Mouse (Mus musculus) embryonic fibroblast, embryonic 13.5 days (primary cell): Measurements from ENCODE around the gene Zfp248. TPM values are rescaled to one million over a fixed set of nuclear protein-coding genes. Genes with fewer than 3 reads are reported as not detected.

Source experiments
- H3K27ac ChIP-seq: 2 replicates; pipeline ENCODE4 v1.5.1; 2012; ENCODE audit warnings: low read length, control low read depth, inconsistent platforms; ENCODE audit not compliant: insufficient read depth
- H3K4me1 ChIP-seq: 2 replicates; pipeline ENCODE4 v1.6.1; 2011; ENCODE audit warnings: low read length; ENCODE audit not compliant: control insufficient read depth, insufficient read depth
- H3K4me3 ChIP-seq: 2 replicates; pipeline ENCODE4 v1.5.1; 2011; ENCODE audit warnings: mild to moderate bottlenecking, control low read depth, low read length; ENCODE audit not compliant: insufficient read depth
- CTCF ChIP-seq: IDR thresholded peaks from 2 replicates; pipeline ENCODE4 v1.5.1; 2011; ENCODE audit warnings: mild to moderate bottlenecking, control low read depth, low read length, moderate library complexity, borderline replicate concordance; ENCODE audit not compliant: insufficient read depth
- POLR2A ChIP-seq: IDR thresholded peaks from 2 replicates; pipeline ENCODE4 v1.6.1; 2011; ENCODE audit warnings: low read depth, mild to moderate bottlenecking, control low read depth, low read length, moderate library complexity
- polyA plus RNA-seq: library from polyadenylated mRNA; stranded (reverse); fragments of >200 nt; gene quantifications from 2 replicates; pipeline ENCODE4 v1.2.4, GENCODE M21; 2011; ENCODE audit warnings: low read depth; ENCODE audit not compliant: missing spikeins, insufficient read length

Zfp248 gene
- polyA plus RNA-seq, 1 experiment, result 8.6 TPM

- Histone ChIP-seq H3K4me1 (no peaks in the 10 kb centered on the region), H3K27ac (no peak overlapping the region), H3K4me3 (no peak overlapping the region)
- TF ChIP-seq POLR2A, result no peak
- no peak for TF ChIP-seq CTCF
These were observed 77.7 kb downstream of the Zfp248 start for GRCm38 (mm10) chr6:118377611-118378010.

Other genes starting within 250 kb of the Zfp248 start
- 38.0 and 39.6 TPM in 2 replicates for gene Bms1, start 36.1 kb downstream of the Zfp248 start, polyA plus RNA-seq
- 32.4 and 42.6 TPM in 2 replicates for gene Zfp9, start 23.8 kb upstream of the Zfp248 start, polyA plus RNA-seq
- gene Ankrd26, start 106.7 kb upstream of the Zfp248 start, polyA plus RNA-seq, result 6.8 and 6.9 TPM in 2 replicates